Mouse (Mus musculus) liver, embryonic 14.5 days (tissue): ENCODE measurements around the gene Gm44579. TPM values are rescaled to one million over a fixed set of nuclear protein-coding genes. Genes with fewer than 3 reads are reported as not detected.

ENCODE experiments used
- ATAC-seq: fragments of 200-750 bp; cut with Nextera tagmentation; 2 replicates; pipeline ENCODE4 v1.8.0; 2017; ENCODE audit warnings: moderate number of reproducible peaks, mild to moderate bottlenecking, moderate library complexity; ENCODE audit not compliant: insufficient read depth
- DNase-seq, 3 experiments: peaks; one replicate each; pipeline ENCODE4 v3.0.0-alpha.2; 2012 to 2013; ENCODE audit warnings: low read depth in 3 of 3, low spot score in 3 of 3
- H3K27ac ChIP-seq: fragments of 300-500 bp; sonication (generic); 2 replicates; pipeline ENCODE4 v1.5.1; 2014; ENCODE audit warnings: moderate library complexity, mild to moderate bottlenecking, control low read depth, inconsistent platforms
- H3K27me3 ChIP-seq: fragments of 300-500 bp; sonication (generic); 2 replicates; pipeline ENCODE4 v1.6.1; 2014; ENCODE audit warnings: mild to moderate bottlenecking, low read length, moderate library complexity; ENCODE audit not compliant: control insufficient read depth, insufficient read depth
- H3K36me3 ChIP-seq: fragments of 300-500 bp; sonication (generic); replicated peaks from 2 replicates; pipeline ENCODE4 v1.6.1; 2014; ENCODE audit warnings: low read depth; ENCODE audit not compliant: control insufficient read depth, insufficient read depth
- H3K4me1 ChIP-seq, 2 experiments: fragments of 200-500 bp in 1 of 2; fragments of 300-500 bp in 1 of 2; sonication (generic) in 1 of 2; replicated peaks; 2 replicates each; pipeline ENCODE4 v1.6.1; 2012 to 2014; ENCODE audit warnings: antibody characterized with exemption in 1 of 2, inconsistent platforms in 1 of 2, low read length in 1 of 2; ENCODE audit not compliant: control insufficient read depth in 2 of 2, insufficient read depth in 2 of 2
- H3K4me2 ChIP-seq: fragments of 300-500 bp; sonication (generic); 2 replicates; pipeline ENCODE4 v1.6.1; 2014; ENCODE audit warnings: low read depth, mild to moderate bottlenecking, control low read depth, moderate library complexity
- H3K4me3 ChIP-seq, 2 experiments: fragments of 200-500 bp in 1 of 2; fragments of 300-500 bp in 1 of 2; sonication (generic) in 1 of 2; 2 replicates each; pipeline ENCODE4 v1.5.1; 2012 to 2014; ENCODE audit warnings: low read depth in 2 of 2, low read length in 2 of 2, mild to moderate bottlenecking in 2 of 2, control low read depth in 1 of 2, inconsistent platforms in 1 of 2, moderate library complexity in 1 of 2; ENCODE audit not compliant: insufficient read depth in 1 of 2
- H3K9ac ChIP-seq: fragments of 300-500 bp; sonication (generic); replicated peaks from 2 replicates; pipeline ENCODE4 v1.6.1; 2014; ENCODE audit warnings: mild to moderate bottlenecking, control low read depth, moderate library complexity
- H3K9me3 ChIP-seq: fragments of 300-500 bp; sonication (generic); 2 replicates; pipeline ENCODE4 v1.6.1; 2016; ENCODE audit warnings: low read length, mixed read lengths; ENCODE audit not compliant: control insufficient read depth
- CTCF ChIP-seq: IDR thresholded peaks from 2 replicates; pipeline ENCODE4 v1.5.1; 2016; ENCODE audit warnings: antibody characterized with exemption, low read depth, control low read depth
- EP300 ChIP-seq: IDR thresholded peaks from 2 replicates; pipeline ENCODE4 v1.6.1; 2016; ENCODE audit warnings: antibody characterized with exemption, low read depth
- WGBS: fragments of 180-500 bp; shearing (Covaris S2); extraction: QIAGEN DNeasy Blood & Tissue Kit; methylation state at CpG from one replicate; pipeline ENCODE4 v1.1.7; 2014; ENCODE audit not compliant: insufficient replicate concordance; 5-methylcytosine and 5-hydroxymethylcytosine counted together
- polyA plus RNA-seq, 2 experiments: library from polyadenylated mRNA; depleted of rRNA in 1 of 2; stranded (reverse) in 1 of 2; unstranded in 1 of 2; fragments of >200 nt; fragmentation: Nextera tagmentation in 1 of 2; extraction: Ambion mirVana in 1 of 2; gene quantifications; 2 replicates each; pipeline versions ENCODE4 v1.2.1 to v1.2.3; 2012 to 2014

Gene Gm44579
- polyA plus RNA-seq, 2 experiments = not detected

DNA sequence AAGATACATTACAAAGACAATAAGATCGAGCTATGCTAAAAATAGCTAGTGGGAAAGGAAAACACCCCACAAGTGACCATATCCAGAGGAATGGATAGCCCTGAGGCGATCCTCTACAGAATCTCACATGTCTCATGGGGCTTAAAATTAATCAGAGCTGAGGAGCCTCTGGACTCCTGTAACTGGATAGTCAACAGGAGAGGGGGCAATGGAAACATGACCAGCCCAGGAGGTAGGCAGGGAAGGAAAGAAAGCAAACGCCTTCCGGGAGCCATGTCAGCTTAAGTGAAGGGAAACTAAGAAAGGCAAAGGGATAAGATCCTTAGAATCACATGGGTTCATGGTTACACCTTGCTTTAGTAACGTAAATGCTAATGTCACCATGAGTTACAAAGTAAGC is 80.0 kb downstream of the Gm44579 start:
- WGBS = 81% methylated on average over 5 of the region's 5 CpGs
- peaks cover 1% of the 10 kb centered on the region for H3K36me3 ChIP-seq
- TF ChIP-seq EP300 (no peak), CTCF (no peak)
- no peak overlapping the region for H3K4me3 ChIP-seq
- no peaks in the 10 kb centered on the region for H3K27me3 ChIP-seq
- ATAC-seq (no peak), DNase-seq (no peak)
- H3K9me3 ChIP-seq = no peaks in the 10 kb centered on the region
- H3K9ac ChIP-seq = no peak overlapping the region
- no peak overlapping the region for H3K4me2 ChIP-seq
- no peak overlapping the region for H3K27ac ChIP-seq
- H3K4me1 ChIP-seq = peaks cover 2 to 6% of the 10 kb centered on the region in 2 experiments

DNA sequence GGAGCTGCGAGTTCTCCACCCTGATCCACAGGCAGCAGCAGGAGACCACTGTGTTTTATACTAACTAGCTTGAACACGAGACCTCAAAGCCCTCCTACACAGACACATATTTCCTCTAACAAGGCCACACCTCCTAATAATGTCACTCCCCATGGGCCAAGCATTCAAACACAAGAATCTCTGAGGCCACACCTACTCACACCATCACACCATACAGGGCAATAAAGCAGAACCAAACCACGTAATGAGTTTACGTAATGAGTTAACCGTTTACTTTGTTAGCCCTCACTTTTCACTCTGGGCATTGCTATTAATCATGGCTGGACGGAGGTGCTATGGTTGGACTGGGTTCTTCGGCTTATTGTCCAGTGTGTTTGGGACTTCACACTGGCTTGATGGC is 81.0 kb downstream of the Gm44579 start:
- H3K9me3 ChIP-seq = no peaks in the 10 kb centered on the region
- H3K27ac ChIP-seq = no peak overlapping the region
- H3K9ac ChIP-seq = no peak overlapping the region
- no peak for ATAC-seq
- no peak overlapping the region for H3K4me2 ChIP-seq
- peaks cover 9% of the 10 kb centered on the region for H3K36me3 ChIP-seq
- no peak for TF ChIP-seq CTCF
- TF ChIP-seq EP300 = no peak
- WGBS = 69% methylated on average over 7 of the region's 7 CpGs
- DNase-seq = no peak
- no peaks in the 10 kb centered on the region for H3K27me3 ChIP-seq
- no peak overlapping the region for H3K4me3 ChIP-seq
- peaks cover 2 to 6% of the 10 kb centered on the region in 2 experiments for H3K4me1 ChIP-seq

DNA sequence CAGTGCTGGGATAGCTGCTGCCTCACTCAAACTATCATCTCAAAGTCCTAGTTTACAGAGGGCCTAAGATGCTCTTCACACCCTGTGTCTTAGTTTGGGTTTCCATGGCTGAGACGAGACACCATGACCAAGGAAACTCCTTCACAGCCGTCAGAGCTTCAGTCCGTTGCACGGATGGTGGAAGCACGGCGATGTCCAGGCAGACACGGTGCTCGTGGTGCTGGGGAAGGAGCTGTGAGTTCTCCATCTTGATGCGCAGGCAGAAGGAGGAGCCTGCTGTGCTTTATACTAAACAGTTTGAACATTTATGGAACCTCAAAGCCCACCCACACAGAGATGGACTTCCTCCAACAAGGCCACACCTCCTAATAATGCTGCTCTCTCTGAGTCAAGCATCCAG is 83.9 kb downstream of the Gm44579 start:
- ATAC-seq = no peak
- H3K9me3 ChIP-seq = no peaks in the 10 kb centered on the region
- peaks cover 16% of the 10 kb centered on the region for H3K36me3 ChIP-seq
- no peak for DNase-seq
- H3K4me3 ChIP-seq = no peak overlapping the region
- TF ChIP-seq CTCF (no peak), EP300 (no peak)
- 88% methylated on average over 9 of the region's 9 CpGs for WGBS
- H3K9ac ChIP-seq = no peak overlapping the region
- H3K4me1 ChIP-seq = no peaks in the 10 kb centered on the region
- H3K27ac ChIP-seq = no peak overlapping the region
- H3K27me3 ChIP-seq = no peaks in the 10 kb centered on the region
- H3K4me2 ChIP-seq = no peak overlapping the region

Other genes with a start within 250 kb of the Gm44579 start
- 0.23 and 0.56 TPM in 2 replicates for gene Col2a1, start 216.3 kb downstream of the Gm44579 start, polyA plus RNA-seq (2012; rRNA removed)
- 0.04 and 0.13 TPM in 2 replicates for gene Col2a1, start 216.3 kb downstream of the Gm44579 start, polyA plus RNA-seq (2014; fragmentation: Nextera tagmentation; extraction: Ambion mirVana)
- gene Pfkm, start 128.4 kb downstream of the Gm44579 start, polyA plus RNA-seq (2012; rRNA removed) = 18.2 and 22.4 TPM in 2 replicates
- gene Pfkm, start 128.4 kb downstream of the Gm44579 start, polyA plus RNA-seq (2014; fragmentation: Nextera tagmentation; extraction: Ambion mirVana) = 19.6 and 20.6 TPM in 2 replicates
- gene Senp1, start 127.2 kb downstream of the Gm44579 start, polyA plus RNA-seq (2012; rRNA removed) = 8.7 and 10.7 TPM in 2 replicates
- gene Senp1, start 127.2 kb downstream of the Gm44579 start, polyA plus RNA-seq (2014; fragmentation: Nextera tagmentation; extraction: Ambion mirVana) = 15.3 and 16.9 TPM in 2 replicates
- 9.7 and 15.1 TPM in 2 replicates for gene Asb8, start 55.4 kb downstream of the Gm44579 start, polyA plus RNA-seq (2012; rRNA removed)
- gene Asb8, start 55.4 kb downstream of the Gm44579 start, polyA plus RNA-seq (2014; fragmentation: Nextera tagmentation; extraction: Ambion mirVana) = 22.3 and 22.4 TPM in 2 replicates
- 0.01 TPM in 1 of 2 replicates, not detected in the other for gene Ccdc184, start 53.8 kb downstream of the Gm44579 start, polyA plus RNA-seq (2012; rRNA removed)
- not detected in 2 replicates for gene Ccdc184, start 53.8 kb downstream of the Gm44579 start, polyA plus RNA-seq (2014; fragmentation: Nextera tagmentation; extraction: Ambion mirVana)
- not detected in 2 replicates for gene Olfr288, start 25.4 kb downstream of the Gm44579 start, polyA plus RNA-seq (2012; rRNA removed)
- gene Olfr288, start 25.4 kb downstream of the Gm44579 start, polyA plus RNA-seq (2014; fragmentation: Nextera tagmentation; extraction: Ambion mirVana) = not detected in 2 replicates
- gene Olfr287, start 79 bp upstream of the Gm44579 start, polyA plus RNA-seq (2012; rRNA removed) = not detected in 2 replicates
- not detected in 2 replicates for gene Olfr287, start 79 bp upstream of the Gm44579 start, polyA plus RNA-seq (2014; fragmentation: Nextera tagmentation; extraction: Ambion mirVana)
- not detected in 2 replicates for gene Olfr286, start 13.5 kb upstream of the Gm44579 start, polyA plus RNA-seq (2012; rRNA removed)
- gene Olfr286, start 13.5 kb upstream of the Gm44579 start, polyA plus RNA-seq (2014; fragmentation: Nextera tagmentation; extraction: Ambion mirVana) = not detected in 2 replicates
- not detected in 2 replicates for gene H1fnt, start 36.3 kb upstream of the Gm44579 start, polyA plus RNA-seq (2012; rRNA removed)
- not detected in 2 replicates for gene H1fnt, start 36.3 kb upstream of the Gm44579 start, polyA plus RNA-seq (2014; fragmentation: Nextera tagmentation; extraction: Ambion mirVana)
- 0.03 and 0.11 TPM in 2 replicates for gene Zfp641, start 75.2 kb upstream of the Gm44579 start, polyA plus RNA-seq (2012; rRNA removed)
- gene Zfp641, start 75.2 kb upstream of the Gm44579 start, polyA plus RNA-seq (2014; fragmentation: Nextera tagmentation; extraction: Ambion mirVana) = 0.08 and 0.09 TPM in 2 replicates
- gene Olfr285, start 96.4 kb upstream of the Gm44579 start, polyA plus RNA-seq (2012; rRNA removed) = not detected in 2 replicates
- gene Olfr285, start 96.4 kb upstream of the Gm44579 start, polyA plus RNA-seq (2014; fragmentation: Nextera tagmentation; extraction: Ambion mirVana) = not detected in 2 replicates
- gene Olfr284, start 120.0 kb upstream of the Gm44579 start, polyA plus RNA-seq (2012; rRNA removed) = not detected in 2 replicates
- gene Olfr284, start 120.0 kb upstream of the Gm44579 start, polyA plus RNA-seq (2014; fragmentation: Nextera tagmentation; extraction: Ambion mirVana) = not detected in 2 replicates
- gene Olfr283, start 160.0 kb upstream of the Gm44579 start, polyA plus RNA-seq (2012; rRNA removed) = not detected in 2 replicates
- not detected in 2 replicates for gene Olfr283, start 160.0 kb upstream of the Gm44579 start, polyA plus RNA-seq (2014; fragmentation: Nextera tagmentation; extraction: Ambion mirVana)
- gene Olfr282, start 210.2 kb upstream of the Gm44579 start, polyA plus RNA-seq (2012; rRNA removed) = not detected in 2 replicates
- gene Olfr282, start 210.2 kb upstream of the Gm44579 start, polyA plus RNA-seq (2014; fragmentation: Nextera tagmentation; extraction: Ambion mirVana) = not detected in 2 replicates
- not detected in 2 replicates for gene Olfr281, start 231.6 kb upstream of the Gm44579 start, polyA plus RNA-seq (2012; rRNA removed)
- not detected in 2 replicates for gene Olfr281, start 231.6 kb upstream of the Gm44579 start, polyA plus RNA-seq (2014; fragmentation: Nextera tagmentation; extraction: Ambion mirVana)
- gene OR5BS1P, start 248.9 kb upstream of the Gm44579 start, polyA plus RNA-seq (2012; rRNA removed) = not detected in 2 replicates
- not detected in 2 replicates for gene OR5BS1P, start 248.9 kb upstream of the Gm44579 start, polyA plus RNA-seq (2014; fragmentation: Nextera tagmentation; extraction: Ambion mirVana)